Mouse (Mus musculus) retina, embryonic 14.5 days (tissue): ENCODE measurements at regions not wholly inside any gene's neighbourhood (a gene's known extent, or its start where the extent isn't known, plus 50 kb on each side); places are given as distances from the start of the nearest gene placed in this dataset.

Experiments
- DNase-seq: peaks from one replicate; pipeline ENCODE4 v3.0.0-alpha.2; 2015; ENCODE audit warnings: low spot score

DNA sequence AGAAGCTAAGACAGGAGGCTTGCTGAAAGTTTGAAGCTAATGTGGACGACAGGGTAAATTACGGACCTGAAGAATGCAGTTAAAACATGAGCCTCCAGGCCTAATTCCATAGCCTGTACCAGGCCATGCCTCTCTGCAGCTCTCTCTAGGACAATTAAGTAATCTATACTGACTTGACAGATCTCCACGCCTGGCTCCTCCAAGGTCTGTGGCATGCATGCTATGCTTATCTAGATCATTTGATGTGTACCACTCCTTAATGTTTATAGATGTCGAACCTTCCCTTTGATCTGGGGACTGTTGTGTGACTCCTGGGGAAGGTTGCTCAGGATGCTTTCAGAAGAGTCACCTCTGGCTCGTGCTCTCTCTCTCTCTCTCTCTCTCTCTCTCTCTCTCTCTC, 62.2 kb upstream of the Cd55 start:
- DNase-seq: no peak

DNA sequence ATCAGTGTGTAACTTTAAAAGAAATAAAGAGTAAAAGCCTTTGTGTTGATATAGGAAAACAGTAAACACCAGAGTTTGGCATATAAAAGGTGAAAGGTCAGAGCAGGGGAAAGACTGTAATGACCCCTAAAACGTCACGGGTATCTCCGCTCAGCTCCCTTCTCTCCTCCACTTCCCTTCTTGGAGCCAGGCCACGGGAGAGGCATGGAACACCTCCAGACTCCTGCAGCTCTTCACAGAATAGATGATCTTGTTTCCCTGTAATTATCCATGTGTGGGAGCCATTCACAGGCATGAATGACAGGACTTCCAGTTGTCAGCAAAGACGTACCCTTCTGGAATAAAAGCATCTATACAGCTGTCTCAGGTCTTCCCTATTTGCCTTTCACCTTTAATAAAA, 55.3 kb upstream of the Cd55 start:
- DNase-seq: no peak

DNA sequence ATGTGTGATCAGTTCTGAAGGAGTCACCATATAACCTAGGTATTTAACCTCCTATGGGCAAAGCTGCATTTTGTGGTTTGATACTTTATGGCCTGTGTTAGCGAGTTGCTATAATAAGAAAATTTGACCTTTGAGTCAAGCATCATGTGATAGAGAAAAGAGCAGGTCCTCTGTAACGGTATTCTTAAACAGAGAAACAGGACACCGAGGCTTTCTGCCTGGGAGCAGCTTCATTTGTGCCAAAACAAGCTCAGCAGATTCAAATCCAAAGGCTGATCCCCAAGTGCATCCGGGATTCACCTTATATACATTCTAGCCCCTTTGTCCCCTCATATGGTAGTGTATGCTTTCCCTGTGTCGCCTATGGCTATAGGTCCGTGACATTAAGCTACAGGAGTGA, 54.1 kb upstream of the Cd55 start:
- DNase-seq: no peak

DNA sequence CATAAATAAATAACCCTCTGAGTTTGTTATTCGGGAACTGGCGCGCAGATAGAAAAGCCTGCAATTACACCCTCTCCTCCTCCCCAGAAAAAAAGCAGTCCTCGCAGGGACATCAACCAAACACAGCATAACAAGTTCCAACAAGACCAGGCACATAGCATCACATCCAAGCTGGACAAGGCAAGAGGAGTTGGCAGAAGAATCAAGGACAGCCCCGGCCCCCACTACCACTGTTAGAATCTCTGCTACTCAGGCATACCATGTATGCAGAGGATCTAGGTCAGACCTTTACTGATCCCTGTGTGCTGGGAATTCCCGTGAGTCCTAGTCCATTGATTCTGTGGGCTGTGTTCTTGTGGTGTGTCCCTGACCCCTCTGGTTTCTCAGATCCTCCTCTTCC, 52.8 kb upstream of the Cd55 start:
- DNase-seq: peak; percentile 39

DNA sequence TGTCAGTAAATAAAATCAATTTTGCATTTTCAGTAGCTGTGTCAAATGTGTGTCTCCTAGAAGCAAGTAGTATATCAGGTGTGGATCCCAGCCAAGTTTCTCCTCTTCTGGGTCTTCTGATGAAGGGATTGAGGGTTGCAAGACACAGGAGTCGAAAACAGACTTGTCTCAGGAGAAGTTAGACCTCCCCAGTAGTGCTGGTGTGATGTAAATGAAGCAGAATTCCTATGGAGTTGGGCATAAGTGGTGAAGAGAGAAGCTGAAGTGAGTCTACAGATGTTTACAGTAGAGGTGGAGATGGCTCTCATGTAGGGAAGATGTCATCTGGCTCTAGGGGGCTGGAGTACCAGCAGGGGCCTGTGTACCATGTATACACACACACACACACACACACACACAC, 50.9 kb upstream of the Cd55 start:
- no peak for DNase-seq

DNA sequence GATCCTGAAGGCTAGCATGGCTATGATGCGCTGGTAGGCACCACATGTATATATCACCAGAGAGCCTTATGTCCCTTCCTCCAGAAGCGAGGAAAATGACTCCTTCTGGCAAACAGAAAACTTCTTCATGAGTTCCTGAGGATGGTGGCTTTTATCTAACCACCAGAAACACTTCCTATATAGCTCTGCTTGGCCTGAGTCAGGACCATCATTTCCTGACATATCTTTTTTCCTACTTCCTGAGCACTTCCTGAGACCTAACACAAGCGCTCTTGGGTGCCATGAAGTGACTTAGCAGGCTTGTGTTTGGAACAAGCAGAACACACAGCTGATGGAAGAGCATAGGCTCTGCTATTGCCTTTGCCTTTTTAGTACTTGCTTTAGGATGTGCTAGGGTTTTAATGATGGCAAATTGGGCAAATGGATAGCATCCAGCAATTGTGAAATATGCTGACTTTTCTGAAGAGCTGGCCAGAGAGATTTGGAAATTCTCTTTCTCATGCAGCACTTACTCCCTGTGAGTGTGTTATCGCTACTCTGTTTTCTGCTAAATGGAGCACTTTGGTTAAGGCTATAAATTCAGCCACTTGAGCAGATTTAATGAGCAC, 50.4 kb upstream of the Cd55 start:
- no peak for DNase-seq
